Mouse (Mus musculus) activated CD4-positive, CD25-positive, alpha-beta regulatory T cell, adult 4 months (primary cell): ENCODE data around the gene Mrpl42. TPM values are rescaled to one million over a fixed set of nuclear protein-coding genes. Genes with fewer than 3 reads are reported as not detected.
"Not testable (repeated sequence)": the region's sequence is repeated elsewhere in the genome, so short reads cannot be mapped to it uniquely, and the experiment has no call there.

Experiments used
- ATAC-seq: one replicate; pipeline ENCODE4 v1.8.0; 2017
- polyA plus RNA-seq, 2 experiments: library from polyadenylated mRNA; unstranded; fragments of 100-300 nt; shearing (Covaris generic); gene quantifications; one replicate each; pipeline ENCODE4 v1.2.1; 2017

Mrpl42 gene
- polyA plus RNA-seq = 100 to 1,000 TPM; 188 to 213 TPM

DNA sequence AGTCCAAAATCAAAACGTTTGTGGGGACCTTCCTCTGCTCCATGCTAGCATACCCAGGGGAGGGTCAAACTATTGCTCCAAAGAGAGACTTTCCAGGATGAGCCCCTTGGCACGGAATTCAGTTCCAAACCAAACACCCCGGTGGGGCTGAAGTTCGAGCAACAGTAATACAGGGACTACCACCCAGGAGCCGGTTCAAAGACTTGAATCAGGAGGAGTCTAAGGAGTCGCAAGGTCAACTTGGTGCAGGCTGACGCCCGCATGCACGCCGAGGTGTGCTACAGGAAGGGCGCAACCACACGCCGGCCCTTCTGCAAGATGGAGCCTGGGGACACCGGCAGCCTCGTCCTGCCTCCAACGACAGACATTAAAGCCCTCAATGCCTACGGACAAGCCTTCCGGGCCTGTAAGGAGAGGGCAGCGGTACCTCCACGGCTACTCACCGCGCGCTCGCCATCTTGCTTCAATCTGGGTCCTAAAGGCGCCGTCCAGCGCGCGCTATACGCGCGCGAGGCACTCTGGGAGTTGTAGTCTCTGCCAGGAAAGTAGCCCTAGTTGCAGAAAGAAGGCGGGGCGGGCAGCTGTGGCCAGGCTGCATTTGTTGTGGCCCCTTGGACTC is at the start of gene Mrpl42:
Gene Mrpl42, minus strand, starts transcription at position 478 of the 619 bp plus-strand sequence.
- ATAC-seq = peak; percentile 97

DNA sequence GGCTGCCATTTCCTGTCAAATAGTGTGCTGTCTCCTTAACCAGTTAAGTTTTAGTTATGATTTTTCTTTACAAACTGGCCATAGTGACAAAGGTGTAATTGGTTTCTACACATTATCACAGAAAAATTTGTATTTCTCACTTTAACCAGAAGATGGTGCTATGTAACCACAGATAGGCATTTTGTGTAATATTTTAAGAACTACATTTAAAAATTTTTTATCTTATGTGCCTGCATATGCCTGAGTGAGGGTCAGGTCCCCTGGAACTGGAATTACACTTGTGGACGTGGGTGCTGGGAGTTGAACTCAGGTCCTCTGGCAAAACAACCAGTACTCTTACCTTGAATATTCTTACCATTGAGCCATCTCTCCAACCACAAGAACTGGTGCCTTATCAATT is 48.8 kb upstream of the Mrpl42 start:
- peak; percentile 37 for ATAC-seq

DNA sequence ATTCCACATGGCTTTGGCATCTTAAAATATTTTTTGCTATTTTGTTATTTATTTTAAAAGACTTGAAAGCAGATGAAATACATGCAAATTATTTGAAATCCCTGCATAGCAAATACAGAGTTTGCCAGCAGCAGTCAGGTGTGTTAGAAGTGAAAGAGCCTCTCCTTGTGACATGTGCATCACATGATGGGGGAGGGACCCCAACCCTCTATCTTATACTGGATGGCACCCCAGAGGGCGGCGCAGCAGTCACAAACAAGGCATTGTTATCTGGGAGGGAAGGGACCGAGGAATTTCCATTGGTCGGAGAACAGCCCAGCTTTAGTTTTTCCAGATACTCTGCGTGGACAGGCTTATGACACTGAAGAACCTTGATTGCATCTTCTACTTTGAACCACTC is 47.3 kb upstream of the Mrpl42 start:
- ATAC-seq = not testable (repeated sequence)

DNA sequence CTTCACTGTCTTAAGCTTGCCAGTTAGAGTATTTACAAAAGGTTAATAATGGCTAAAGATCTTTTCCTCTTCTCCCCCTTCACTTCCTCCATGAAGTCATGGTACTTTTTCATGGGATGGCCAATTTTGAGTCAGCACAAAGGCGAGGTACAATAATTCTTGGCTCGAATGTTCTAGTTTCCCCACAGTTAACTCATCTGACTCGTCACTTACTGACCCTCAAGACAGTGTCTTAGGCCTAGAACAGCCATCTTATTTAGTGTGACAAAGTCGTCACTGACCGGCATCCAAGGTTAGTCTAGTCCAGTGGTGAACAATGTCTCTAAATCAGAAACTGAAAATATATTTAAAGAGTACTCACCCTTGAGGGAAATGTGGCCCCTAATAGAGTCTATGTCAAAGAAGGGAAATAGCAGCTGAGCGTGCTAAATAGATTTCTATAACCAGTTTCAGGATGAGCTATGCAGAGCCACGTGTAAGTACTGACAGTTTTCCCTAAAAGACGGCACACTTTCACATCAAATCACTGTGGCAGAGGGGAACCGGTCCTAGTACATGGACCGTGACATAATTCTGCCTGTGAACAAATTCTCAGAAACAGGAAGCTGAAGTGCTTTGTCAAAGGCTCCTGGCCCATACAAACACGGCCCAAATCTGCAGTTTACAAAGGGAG is 46.5 kb upstream of the Mrpl42 start:
- no peak for ATAC-seq

DNA sequence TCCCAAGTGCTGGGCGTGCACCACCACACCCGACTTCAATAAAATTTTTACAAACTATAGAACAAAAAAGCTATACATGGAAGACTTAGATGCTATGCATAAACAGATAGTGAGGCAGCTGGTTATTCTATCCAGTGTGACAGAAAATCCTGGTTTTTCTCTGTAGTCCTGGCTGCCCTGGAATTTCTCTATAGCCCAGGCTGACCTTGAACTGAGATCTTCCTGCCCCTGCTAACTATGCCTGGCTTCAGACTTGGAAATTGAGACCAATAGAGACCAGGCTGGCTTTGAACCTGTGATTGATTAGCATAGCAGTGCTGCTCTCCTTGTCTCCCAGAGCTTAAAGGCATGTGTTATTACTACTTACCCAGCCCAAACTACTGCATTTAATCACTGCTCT is 44.4 kb upstream of the Mrpl42 start:
- ATAC-seq = no peak

DNA sequence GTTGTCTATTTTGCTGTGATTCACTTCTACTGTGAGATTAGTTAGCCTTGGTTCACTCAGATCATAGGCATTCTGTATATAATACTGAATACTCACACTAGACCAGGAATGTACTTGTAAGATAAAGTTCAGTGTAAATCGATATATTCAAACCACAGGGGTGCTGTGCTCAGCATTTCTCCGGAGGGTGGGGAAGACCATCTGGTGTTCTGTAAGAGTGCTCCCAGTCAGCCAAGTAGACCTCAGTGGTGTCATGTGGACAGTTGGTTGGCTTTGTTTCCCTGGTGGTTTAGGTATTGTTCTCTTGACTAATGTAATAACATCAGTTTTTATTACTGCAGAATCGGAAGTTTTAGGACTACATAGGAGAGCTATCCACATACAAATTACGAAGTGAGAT is 43.3 kb upstream of the Mrpl42 start:
- no peak for ATAC-seq

DNA sequence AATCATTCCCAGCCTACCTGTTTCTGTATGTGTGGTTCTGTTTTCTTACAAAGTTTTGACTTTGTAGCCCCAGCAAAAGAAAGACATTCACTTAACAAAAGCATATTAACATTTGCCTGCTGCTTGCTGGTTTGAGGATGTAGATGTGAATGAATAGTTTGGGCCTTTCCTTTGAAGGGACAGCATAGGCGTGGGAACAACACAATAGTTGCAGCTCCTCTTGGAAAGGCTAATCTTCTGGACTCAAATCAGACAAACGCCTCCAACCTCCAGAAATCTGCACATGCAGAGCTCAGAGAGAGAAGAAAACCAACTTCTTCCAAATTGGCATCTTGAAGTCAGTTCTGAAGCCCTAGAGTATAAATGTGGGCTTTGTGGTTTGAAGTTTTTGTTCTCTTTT is 42.9 kb upstream of the Mrpl42 start:
- no peak for ATAC-seq

DNA sequence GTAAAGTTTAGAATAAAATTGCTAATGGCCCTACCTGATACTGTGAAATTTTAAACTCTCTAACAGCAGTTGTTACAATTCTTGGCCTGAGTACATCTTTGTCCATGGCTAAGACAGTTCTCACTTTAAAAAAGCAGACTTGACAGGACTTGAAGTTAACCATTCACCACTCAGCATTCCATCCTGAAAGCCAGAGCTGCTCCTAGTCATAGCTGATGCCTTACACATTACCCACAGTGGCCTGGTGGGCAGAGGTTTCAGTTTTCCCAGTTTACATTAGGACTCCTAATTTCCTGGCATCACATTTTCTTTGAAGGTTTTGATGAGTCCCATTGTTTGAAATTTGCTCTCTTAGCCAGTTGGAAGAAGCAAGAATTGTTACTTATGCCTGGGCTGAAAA is 42.3 kb upstream of the Mrpl42 start:
- ATAC-seq = no peak

DNA sequence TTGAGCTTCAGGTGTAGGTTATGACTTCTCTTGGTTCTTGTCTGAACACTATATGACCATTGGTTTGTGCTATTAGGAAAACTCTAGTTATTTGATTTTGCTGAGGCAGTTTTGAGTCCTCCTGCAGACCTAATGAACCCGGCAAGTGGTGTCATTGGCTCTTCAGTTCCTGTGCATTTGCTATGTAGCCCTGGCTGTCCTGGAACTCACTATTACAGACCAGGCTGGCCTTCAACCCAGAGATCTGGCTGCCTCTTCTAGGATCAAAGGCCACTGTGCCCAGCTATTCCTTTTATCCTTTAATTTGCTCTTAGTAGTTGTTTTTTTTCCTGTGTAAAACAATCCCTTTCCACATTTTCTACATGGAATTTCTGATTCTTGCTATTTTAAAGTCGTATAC is 41.6 kb upstream of the Mrpl42 start:
- ATAC-seq = no peak

DNA sequence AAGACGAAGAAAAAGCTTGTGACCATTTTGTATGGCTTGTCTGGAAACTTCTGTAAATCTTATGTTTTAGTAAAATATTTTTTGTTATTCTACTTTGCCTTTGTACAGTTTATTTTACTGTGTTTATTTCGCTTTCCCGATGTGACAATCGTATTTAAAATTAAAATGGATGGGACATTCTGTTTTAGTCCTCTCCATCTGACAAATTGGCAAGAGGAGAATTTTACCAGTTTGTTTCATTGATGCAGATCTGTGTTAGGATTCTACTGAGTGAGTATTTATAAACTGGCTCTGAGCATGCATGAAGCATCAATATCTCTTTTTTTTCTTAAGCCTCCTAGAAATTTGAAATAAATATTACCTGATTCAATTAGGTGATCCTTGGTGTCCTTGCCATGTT is 41.2 kb upstream of the Mrpl42 start:
- no peak for ATAC-seq

DNA sequence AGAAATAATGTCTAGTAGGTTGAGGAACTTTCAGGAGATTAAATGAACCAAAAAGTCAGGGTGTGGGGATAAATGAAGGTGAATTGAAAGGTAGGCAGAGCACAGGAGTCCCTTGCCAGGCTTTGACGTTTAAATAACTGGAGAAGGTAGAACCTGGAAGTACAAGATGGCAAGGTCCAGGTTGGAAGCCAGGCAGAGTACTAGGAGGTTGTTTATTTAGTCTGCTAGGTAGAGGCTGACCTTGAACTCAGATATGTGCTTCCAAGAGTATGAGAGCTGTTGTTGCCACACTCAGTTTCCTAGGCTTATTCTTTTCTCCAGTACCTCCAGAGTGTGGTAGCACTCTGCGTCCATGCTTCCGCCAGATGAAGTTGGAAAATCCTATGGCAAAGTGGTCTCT is 38.1 kb upstream of the Mrpl42 start:
- ATAC-seq = no peak

DNA sequence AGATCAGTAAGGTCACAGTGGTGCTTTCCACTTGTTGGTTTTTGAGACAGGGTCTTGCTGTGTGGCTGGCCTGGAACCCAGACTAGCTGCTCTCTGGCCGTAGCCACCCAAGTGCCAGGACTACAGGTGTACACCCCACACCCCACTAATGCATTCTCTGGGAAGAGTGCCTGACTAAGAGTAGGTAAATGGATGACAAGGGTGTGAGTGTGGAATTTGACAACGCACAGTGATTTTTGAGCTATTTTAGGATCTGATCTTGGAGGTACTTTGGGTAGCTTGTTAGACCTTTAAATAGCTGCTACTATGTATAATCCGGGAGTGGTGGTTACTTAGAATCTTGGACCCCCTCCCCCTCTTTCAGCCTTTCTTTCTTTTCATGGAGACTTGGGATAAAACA is 37.5 kb upstream of the Mrpl42 start:
- ATAC-seq = no peak

DNA sequence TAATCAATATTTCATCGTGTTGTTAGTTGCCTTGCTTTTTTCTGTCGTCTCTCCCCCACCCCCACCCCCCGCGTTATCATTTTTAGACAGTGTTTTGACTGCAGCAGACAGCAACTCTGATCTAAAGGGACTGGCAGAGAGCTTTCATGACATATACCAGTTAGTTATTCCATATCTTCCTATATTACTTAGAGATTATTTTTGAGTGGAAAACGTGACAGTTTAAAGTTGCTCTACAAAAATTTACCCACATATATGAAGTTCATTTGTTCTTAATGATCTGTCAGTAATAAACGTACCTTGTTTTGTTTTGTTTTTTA is 34.4 kb upstream of the Mrpl42 start:
- ATAC-seq = no peak

DNA sequence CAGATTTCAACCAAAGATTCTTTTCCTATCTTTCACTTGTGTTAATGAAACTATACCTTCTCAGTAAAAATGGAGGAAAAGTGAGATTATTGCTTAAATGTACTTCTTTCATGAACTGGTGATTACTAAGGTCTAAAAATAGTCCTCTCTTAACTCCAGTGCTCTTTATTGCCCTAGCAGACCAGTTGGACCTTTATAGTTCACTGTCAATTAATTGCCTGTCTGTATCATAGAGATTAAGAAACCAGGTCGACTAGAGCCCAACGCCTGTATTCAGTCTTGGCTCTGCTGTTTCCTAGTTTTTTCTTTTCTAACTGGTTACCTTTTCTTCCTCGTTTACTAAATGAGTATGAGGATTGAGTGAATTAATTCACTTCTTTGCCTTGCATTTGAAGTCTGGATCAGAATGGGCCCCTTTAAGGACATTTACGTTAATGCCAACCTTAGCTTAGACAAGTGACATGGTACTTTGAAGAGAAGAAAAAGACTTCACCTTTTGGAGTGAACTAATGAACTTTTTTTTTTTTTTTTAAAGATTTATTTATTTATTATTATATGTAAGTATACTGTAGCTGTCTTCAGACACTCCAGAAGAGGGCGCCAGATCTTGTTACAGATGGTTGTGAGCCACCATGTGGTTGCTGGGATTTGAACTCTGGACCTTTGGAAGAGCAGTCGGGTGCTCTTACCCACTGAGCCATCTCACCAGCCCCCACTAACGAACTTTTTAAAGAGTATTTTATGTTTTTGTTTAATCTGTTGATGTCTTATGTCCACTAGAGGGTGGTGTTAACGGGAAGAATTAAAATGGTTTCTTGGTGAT is 33.9 kb upstream of the Mrpl42 start:
- ATAC-seq = no peak

DNA sequence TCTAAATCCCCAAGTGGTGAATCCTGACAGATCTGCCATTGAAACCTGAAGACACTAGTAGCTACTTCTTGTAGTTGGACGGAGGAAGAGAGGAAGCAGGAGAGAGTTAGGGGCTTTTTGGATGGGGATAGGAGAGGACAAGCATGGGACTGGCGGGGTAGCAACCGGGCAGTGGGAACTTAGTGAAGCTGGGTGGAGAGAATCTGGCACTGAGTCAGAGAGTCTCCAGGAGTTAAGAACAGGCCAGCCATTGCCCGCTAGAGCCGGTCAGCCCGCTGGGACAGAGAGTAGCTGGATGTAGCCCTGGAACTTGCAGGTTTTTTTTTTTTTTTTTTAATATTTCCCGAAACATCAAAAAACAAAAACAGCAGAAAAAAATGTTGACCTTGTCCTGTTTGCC is 31.6 kb upstream of the Mrpl42 start:
- no peak for ATAC-seq

DNA sequence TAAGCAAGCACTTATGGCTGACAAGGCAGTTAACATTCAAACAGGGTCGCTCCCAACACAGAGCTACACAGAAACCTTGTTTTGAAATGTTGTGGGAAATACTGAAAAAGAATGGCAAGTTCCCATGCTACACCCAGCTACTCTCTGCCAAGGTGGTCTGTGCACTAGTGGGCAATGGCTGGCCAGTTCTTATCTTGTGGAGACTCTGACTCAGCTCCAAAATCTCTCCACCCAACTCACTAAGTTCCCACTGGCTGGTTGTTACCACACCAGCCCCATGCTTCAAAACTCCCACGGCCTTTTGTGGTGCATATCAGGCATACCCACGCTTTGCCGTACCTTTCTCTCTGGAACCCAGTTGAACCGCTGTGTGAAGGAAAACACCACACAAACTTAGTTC is 31.2 kb upstream of the Mrpl42 start:
- no peak for ATAC-seq

DNA sequence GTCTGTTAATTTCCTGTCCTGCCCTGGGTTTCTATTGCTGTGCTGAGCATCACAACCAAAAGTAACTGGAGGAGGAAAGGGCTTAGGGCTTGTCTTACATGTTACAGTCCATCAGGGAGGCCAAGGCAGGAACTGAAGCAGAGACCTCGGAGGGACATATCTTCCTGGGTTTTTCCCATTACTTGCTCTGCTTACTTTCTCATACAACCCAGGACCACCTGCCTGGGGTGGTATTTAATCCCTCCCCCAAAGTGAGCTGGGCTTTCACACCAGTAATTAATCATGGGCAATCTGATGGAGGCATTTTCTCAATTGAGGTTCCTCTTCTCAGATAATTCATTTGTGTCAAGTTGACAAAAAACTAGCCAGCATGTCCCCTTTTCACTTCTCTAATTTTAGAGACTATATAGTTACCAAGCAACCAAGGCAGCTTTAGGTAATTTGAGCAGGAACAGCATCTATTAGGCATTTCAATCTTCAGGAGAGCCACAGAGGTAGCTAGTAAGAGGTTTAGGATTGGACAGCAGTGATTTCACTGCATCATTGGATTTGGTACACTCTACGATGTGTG is 28.9 kb upstream of the Mrpl42 start:
- ATAC-seq = no peak

DNA sequence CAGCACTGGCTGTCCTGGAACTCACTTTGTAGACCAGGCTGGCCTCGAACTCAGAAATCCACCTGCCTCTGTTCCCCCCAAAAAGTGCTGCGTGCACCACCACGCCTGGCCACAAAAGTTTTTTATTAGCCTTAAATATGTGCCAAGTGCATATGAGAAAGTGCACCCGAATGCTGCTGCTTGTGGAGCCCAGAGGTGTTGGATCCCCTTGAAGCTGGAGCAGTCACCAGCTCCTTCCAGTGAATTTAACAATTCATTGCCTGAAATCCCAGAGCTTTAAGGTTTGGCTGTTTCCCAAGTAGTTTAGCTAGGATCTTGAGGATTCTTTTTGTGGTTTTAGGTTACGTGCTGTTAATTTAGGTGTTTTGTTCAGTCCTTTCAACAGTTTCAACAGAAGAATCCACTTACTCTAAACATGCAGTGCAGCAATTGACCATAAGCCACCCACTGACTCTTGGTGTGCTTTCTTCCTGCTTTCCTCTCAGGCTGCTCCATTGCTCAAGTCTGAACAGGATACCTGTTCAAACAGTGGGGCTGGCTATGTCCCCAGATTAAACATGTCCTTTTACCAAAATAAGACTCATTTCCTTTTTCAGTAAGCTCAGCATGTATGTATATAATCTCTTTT is 24.9 kb upstream of the Mrpl42 start:
- ATAC-seq = no peak

DNA sequence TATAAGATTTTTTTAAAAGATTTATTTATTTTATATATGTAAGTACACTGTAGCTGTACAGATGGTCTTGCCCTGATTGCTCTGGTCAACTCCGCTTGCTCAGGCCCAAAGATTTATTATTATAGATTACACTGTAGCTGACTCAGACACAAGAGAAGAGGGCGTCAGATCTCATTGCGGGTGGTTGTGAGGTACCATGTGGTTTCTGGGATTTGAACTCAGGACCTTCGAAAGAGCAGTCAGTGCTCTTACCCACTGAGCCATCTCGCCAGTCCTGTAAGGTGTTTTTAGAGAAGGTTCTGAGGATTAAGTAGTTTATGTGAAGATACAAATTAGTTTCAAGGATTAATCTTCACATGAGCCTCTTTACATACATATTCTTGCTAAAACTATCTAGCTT is 24.1 kb upstream of the Mrpl42 start:
- ATAC-seq = no peak

DNA sequence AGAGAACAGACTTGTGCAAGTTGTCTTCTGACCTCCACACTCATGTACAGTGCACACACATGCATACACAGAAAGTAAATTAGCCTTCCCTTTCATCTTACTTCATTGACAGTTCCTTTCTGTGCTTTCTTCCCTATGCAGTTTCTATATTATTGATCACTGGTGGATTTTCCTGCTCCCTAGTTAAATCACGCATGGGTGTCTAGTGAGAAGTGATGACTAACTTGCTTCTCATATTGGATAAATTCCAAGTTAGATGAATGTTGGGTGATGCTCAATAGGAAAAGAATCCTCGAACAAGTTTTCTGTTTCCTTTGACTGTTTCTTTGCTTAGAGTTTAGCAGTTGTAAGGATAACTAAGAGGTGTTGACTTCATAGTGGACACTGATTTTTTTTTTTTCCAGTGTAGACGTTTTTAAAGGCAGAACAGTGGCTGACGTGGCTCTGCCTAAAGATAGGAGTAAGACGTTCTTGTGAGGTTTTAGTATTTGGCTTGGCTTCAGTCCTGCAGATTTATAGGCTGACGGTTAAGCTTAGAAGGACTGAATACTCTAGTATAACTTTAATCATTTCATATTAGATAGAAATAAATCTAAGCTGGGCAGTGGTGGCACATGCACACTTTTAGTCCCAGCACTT is 23.4 kb upstream of the Mrpl42 start:
- no peak for ATAC-seq

DNA sequence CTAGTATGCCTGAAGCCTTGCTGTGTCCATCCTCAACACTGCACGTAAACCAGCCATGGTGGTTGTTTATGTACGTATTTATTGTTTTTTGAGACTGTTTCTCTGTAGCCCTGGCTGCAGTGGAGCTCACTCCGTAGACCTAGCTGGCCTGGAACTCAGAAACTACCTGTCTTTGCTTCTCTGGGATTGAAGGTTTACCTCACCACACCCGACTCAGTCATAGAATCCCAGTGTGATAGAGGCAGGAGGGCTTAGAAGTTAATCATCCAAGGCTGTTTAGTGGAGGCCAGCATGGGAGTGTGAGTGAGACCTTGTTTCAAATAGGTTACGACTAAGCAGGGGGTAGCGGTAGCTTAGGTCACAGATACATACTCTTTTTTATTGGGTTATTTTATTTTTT is 15.9 kb upstream of the Mrpl42 start:
- ATAC-seq = no peak

DNA sequence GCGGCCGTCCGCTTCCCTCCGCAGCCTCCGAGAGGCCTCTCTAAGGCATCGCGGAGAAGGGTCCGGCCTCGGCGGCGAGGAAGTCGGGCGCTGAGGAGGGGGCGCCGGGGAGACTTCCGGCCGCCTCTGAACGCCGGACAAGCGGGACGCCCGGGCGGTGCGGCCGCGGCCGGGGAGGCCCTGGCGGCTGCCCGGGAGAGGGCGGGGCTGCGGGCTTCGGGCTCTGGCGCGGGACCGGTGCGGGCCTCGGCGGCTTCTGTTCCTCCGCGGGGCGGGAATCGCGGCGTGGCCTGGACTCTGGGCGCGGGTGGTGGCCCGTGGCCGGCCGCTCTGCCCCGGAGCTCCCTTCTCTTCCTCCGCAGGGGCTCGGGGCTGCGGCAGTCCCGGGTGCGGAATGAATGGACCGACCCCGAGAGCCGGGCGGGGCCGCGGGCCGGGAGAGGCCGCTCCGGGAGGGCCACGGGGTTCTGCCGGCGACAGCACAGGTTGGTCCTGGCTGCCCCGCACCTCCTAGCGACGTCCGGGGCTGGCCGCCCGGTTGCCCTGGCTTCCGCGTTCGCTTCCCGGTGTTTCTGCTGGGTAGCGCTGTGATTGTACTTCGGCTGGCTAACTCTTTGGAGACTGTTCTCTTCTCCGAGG is 13.7 kb upstream of the Mrpl42 start:
- peak; percentile 22 for ATAC-seq
